Mouse (Mus musculus) megakaryocyte-erythroid progenitor cell, adult 5-6 weeks (primary cell): ENCODE measurements around the gene Gar1. TPM values are rescaled to one million over a fixed set of nuclear protein-coding genes. Genes with fewer than 3 reads are reported as not detected.

ENCODE experiments used
- ATAC-seq: replicated peaks from 2 replicates; pipeline ENCODE4 v1.8.0; 2016; ENCODE audit warnings: mild to moderate bottlenecking, inconsistent platforms; ENCODE audit not compliant: severe bottlenecking, poor library complexity, low FRiP score, low TSS enrichment
- total RNA-seq, 2 experiments: library from RNA; stranded (forward) in 1 of 2; stranded (reverse) in 1 of 2; fragments of 200-1000, 215-1000 nt in 1 of 2; fragments of >200 nt in 1 of 2; fragmentation: Nextera tagmentation in 1 of 2; gene quantifications; 2 replicates each; pipeline ENCODE4 v1.2.3; 2014 to 2017

The Gar1 gene
- total RNA-seq, 2 experiments from 2014 or later = 51.3 to 243 TPM

DNA sequence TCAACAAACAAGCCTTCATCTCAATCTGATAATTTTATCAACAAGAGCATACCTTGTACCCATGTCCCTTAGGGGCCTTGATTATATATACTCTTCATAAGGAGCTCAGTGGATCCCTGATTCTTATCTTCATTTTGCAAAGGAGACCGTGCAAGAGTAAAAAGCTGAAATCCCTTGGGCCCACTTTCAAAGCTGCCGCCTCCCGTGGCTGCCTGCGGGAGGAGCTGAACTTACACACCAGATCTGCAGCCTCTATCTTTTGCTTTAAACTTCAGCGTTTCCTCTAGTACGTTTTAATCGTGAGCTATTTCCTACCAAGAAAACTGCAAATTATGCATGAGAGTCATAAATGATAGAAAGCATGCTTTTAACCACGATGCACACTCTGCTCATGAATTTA is 9.5 kb downstream of the Gar1 start:
- ATAC-seq = no peak

DNA sequence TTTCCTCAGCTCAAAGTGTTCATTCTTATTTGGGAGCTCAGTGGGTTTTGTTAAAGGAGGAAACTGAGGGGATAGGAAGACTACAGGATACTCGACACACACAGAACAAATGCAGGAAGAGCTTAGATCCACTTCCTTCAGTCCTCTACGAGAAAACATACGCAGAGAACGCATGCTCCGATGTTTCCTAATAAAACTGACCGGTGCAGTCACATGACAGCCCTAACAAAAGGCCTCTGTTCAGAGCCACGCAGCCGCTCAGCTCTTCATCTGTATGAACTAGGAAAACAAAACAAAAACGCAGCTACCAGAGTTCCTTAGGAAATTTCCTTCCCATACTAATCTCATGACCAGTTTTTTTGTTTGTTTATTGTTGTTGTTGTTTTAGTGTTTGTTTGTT is 10.3 kb downstream of the Gar1 start:
- no peak for ATAC-seq

DNA sequence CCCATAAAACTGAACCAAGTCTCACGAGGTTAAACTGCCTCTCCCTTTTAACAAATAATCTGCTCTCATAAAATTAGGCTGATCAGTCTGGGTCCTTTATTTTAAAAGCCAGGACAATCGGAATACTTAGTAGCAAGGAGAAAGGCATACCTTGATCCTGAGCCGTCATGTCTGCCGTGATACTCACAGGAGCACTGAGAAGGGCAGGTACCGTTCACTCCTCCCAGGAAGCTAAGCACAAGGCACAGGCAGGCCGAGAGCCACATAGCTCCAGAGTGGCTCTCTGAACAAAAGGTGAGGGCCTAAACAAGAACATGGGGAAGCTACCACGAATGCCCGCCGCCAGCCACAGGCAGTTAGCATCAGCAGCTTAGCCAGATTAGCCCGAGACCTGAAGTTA is 27.4 kb downstream of the Gar1 start, which contains the start of gene Lrit3:
Gene Lrit3 (minus strand): TSS at position 266 of the 400 bp plus-strand sequence.
- ATAC-seq = no peak

DNA sequence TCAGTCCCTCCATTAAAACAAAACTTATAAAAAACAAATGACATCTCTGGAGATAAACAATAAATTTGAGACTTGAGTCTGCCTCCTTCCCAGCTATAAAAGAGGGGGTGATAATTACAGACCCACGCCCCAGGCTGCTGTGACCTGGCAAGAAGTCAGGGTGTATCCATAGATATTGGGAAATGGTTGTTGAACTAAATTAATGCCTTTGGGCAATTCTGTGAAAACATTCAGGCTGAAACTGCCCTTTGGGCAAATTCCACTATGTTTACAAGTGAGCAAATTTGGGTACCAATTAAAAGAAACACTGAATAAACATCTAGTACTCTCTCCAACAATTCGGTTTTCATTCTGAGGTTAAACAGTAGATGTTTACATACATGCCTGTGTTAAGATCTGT is 32.2 kb downstream of the Gar1 start:
- no peak for ATAC-seq

DNA sequence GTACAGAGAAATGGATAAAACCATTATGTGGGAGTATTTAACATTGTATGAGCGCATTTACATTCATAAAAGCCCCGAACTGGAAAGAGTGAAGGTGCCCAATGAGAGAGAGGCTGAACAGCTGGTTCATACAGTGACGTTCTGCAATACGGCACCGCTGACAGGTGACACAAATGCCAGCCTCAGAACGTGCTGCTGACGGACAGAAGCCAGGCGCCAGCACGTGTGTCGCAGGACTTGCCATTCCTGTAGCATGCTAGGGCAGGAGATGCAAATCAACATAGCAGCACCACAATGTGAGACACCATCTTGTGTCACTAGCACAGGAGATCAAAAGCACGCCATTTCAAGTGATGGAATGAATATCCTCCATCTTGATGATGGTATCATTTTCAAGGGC is 32.6 kb downstream of the Gar1 start:
- no peak for ATAC-seq

DNA sequence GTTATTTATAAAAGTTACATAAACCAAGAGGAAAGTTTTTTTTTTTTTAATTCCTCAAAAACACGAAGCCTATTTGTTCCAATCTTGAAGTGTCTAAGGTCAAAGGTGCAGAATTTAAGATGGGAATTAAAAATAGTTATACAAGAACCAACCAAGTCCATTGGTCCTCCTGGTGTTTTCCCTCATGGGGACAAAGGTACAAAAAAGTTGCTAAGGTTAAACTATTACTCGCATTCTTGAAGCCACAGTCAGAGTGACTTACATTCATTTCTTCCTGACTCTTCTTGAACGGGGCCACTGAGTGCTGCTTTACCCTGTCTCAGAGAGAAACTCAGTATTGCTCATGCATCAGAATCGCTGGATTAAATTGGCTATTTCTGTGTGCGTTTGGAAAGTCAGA is 33.9 kb downstream of the Gar1 start:
- ATAC-seq = no peak

DNA sequence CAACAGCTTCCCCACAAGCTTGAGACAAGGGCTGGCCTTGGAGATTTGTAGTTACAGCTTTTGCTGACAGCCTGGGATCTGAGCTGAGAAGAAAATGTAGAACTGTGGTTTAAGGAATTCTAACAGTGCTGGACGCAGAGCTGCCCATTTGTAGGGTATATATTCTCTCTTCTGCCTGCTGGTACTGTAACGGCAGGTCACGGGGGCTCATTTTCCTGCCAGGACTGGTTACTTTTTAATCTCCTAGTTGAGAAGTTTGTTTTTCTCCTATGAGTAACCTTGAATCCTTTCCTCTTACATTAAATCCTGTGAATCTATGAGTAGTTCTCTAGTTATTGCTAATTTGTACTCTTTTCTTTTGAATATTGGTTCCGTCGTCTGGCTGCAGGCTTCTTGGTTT is 37.4 kb downstream of the Gar1 start:
- ATAC-seq = no peak

DNA sequence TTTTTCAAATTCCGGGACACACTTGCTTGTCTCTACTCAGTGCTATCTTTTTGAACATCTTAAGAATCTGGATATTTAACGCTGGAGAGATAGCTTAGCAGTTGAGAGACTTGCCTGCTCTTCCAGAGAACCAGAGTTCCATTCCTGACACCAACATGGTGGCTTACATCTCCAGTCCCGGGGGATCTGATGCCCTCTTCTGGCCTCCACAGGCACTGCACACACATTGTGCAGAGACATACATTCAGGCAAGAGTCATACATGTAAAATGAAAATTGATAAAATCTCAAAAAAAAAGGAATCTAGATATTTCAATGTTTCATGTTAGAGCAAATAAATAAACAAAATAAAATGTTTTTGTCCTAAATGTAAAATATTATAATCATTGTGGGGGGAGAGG is 48.5 kb downstream of the Gar1 start:
- ATAC-seq = no peak

DNA sequence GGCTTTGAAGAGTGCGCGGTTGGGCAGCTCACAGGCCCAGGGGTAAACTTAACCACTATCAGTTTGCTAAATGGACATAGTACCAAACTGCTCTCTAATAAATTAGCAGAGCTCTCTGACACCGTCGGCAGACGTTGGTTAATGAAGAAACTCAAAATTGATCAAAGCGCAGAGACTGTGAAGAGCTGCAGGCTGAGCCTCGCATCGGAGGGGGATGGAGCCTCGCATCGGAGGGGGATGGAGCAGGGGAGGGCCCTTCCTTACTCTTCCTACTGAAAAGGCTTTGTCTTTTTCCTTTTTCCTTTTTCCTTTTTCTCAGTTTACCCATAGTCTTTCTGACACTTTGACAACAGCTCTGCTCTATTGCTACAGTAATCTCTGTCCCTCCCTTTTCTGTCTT is 49.8 kb downstream of the Gar1 start:
- no peak for ATAC-seq

Other genes starting within 250 kb of the Gar1 start
- gene Egf, start 76.1 kb downstream of the Gar1 start, total RNA-seq (2014; fragmentation: Nextera tagmentation) = 1.9 and 9.8 TPM in 2 replicates
- gene Egf, start 76.1 kb downstream of the Gar1 start, total RNA-seq (2017) = 0.09 and 5.9 TPM in 2 replicates
- gene Lrit3, start 27.4 kb downstream of the Gar1 start, total RNA-seq (2014; fragmentation: Nextera tagmentation) = not detected in 2 replicates
- not detected in 2 replicates for gene Lrit3, start 27.4 kb downstream of the Gar1 start, total RNA-seq (2017)
- 0.64 TPM in 1 of 2 replicates, not detected in the other for gene Rrh, start 8.8 kb downstream of the Gar1 start, total RNA-seq (2014; fragmentation: Nextera tagmentation)
- 0.75 and 0.88 TPM in 2 replicates for gene Rrh, start 8.8 kb downstream of the Gar1 start, total RNA-seq (2017)
- gene Cfi, start 4.5 kb upstream of the Gar1 start, total RNA-seq (2014; fragmentation: Nextera tagmentation) = not detected in 2 replicates
- gene Cfi, start 4.5 kb upstream of the Gar1 start, total RNA-seq (2017) = not detected in 2 replicates
- 110 and 118 TPM in 2 replicates for gene Pla2g12a, start 47.2 kb upstream of the Gar1 start, total RNA-seq (2014; fragmentation: Nextera tagmentation)
- gene Pla2g12a, start 47.2 kb upstream of the Gar1 start, total RNA-seq (2017) = 109 and 147 TPM in 2 replicates
- 35.0 and 40.7 TPM in 2 replicates for gene Casp6, start 70.0 kb upstream of the Gar1 start, total RNA-seq (2014; fragmentation: Nextera tagmentation)
- gene Casp6, start 70.0 kb upstream of the Gar1 start, total RNA-seq (2017) = 12.5 and 23.8 TPM in 2 replicates
- not detected in 2 replicates for gene Mcub, start 138.8 kb upstream of the Gar1 start, total RNA-seq (2014; fragmentation: Nextera tagmentation)
- gene Mcub, start 138.8 kb upstream of the Gar1 start, total RNA-seq (2017) = 0.84 TPM in 1 of 2 replicates, not detected in the other
- 51.2 and 58.5 TPM in 2 replicates for gene Sec24b, start 230.2 kb upstream of the Gar1 start, total RNA-seq (2014; fragmentation: Nextera tagmentation)
- 28.2 and 34.7 TPM in 2 replicates for gene Sec24b, start 230.2 kb upstream of the Gar1 start, total RNA-seq (2017)